Mouse (Mus musculus): ENCODE measurements around the gene Gm20696. TPM values are rescaled to one million over a fixed set of nuclear protein-coding genes. Genes with fewer than 3 reads are reported as not detected.

Gene Gm20696
- polyA plus RNA-seq, 1 experiment = 5.7 TPM

DNA sequence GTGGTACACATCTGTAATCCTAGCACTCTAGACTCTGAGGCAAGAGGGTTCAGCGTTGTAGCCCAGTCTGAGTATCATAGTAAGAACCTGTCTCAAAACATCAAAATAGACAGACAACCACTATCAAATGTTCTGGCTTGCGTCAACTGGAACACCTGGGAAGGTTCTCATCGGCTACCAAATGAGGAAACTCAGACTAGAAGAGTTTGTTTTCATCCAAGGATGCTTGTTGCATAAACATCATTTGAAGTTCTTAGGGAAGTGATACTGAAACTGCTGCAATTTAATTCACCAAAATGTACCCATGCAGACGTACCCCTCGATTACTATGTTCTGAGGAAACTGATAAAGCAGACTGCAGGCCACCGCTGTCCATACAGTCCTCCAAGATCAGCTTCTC lies 366.4 kb downstream of the Gm20696 start:
- 54% methylated on average over 6 of the region's 6 CpGs for WGBS
- Histone ChIP-seq H3K27ac (ENCODE audit: control insufficient read depth, insufficient read depth, low read depth, low read length, poor library complexity) (no peak overlapping the region; the same call in 1 of the 2 replicates), H3K4me1 (ENCODE audit: control insufficient read depth, insufficient read depth, low read length) (peaks cover 4% of the 10 kb centered on the region; the same call in 1 of the 2 replicates), H3K4me3 (replicated peaks; ENCODE audit: control insufficient read depth, low read depth, low read length) (no peak overlapping the region)
- TF ChIP-seq CTCF (IDR thresholded peaks at IDR 0.05; ENCODE audit: control insufficient read depth, insufficient read depth, low read length) = no peak
- no peak for TF ChIP-seq POLR2A (IDR thresholded peaks at IDR 0.05; ENCODE audit: borderline replicate concordance, control insufficient read depth, low read depth, low read length)

- Histone ChIP-seq H3K4me3 (replicated peaks; ENCODE audit: control insufficient read depth, low read depth, low read length) (no peak overlapping the region), H3K4me1 (ENCODE audit: control insufficient read depth, insufficient read depth, low read length) (peaks cover 6% of the 10 kb centered on the region; the same call in 1 of the 2 replicates), H3K27ac (ENCODE audit: control insufficient read depth, insufficient read depth, low read depth, low read length, poor library complexity) (no peak overlapping the region)
- 82% methylated on average over 14 of the region's 14 CpGs for WGBS
- TF ChIP-seq POLR2A (IDR thresholded peaks at IDR 0.05; ENCODE audit: borderline replicate concordance, control insufficient read depth, low read depth, low read length) = no peak
- no peak for TF ChIP-seq CTCF (IDR thresholded peaks at IDR 0.05; ENCODE audit: control insufficient read depth, insufficient read depth, low read length)
These were observed 367.4 kb downstream of the Gm20696 start for GRCm38 (mm10) chr6:99299196-99299595.

GRCm38 (mm10) chr6:99297535-99297934 lies 369.1 kb downstream of the Gm20696 start:
- peaks cover 5% of the 10 kb centered on the region; the same call in 1 of the 2 replicates for H3K4me1 ChIP-seq (ENCODE audit: control insufficient read depth, insufficient read depth, low read length)
- no peak for TF ChIP-seq CTCF (IDR thresholded peaks at IDR 0.05; ENCODE audit: control insufficient read depth, insufficient read depth, low read length)
- no peak for TF ChIP-seq POLR2A (IDR thresholded peaks at IDR 0.05; ENCODE audit: borderline replicate concordance, control insufficient read depth, low read depth, low read length)
- no peak overlapping the region for H3K27ac ChIP-seq (ENCODE audit: control insufficient read depth, insufficient read depth, low read depth, low read length, poor library complexity)
- 86% methylated on average over 5 of the region's 5 CpGs for WGBS
- H3K4me3 ChIP-seq (replicated peaks; ENCODE audit: control insufficient read depth, low read depth, low read length) = no peak overlapping the region

GRCm38 (mm10) chr6:99295495-99295894 lies 371.1 kb downstream of the Gm20696 start:
- Histone ChIP-seq H3K27ac (ENCODE audit: control insufficient read depth, insufficient read depth, low read depth, low read length, poor library complexity) (peak overlapping the region; percentile 42), H3K4me3 (replicated peaks; ENCODE audit: control insufficient read depth, low read depth, low read length) (no peak overlapping the region), H3K4me1 (ENCODE audit: control insufficient read depth, insufficient read depth, low read length) (peaks cover 4% of the 10 kb centered on the region; the same call in 1 of the 2 replicates)
- TF ChIP-seq POLR2A (IDR thresholded peaks at IDR 0.05; ENCODE audit: borderline replicate concordance, control insufficient read depth, low read depth, low read length) (no peak), CTCF (IDR thresholded peaks at IDR 0.05; ENCODE audit: control insufficient read depth, insufficient read depth, low read length) (no peak)
- whole genome bisulfite sequencing = 6% methylated on average over 8 of the region's 8 CpGs

DNA sequence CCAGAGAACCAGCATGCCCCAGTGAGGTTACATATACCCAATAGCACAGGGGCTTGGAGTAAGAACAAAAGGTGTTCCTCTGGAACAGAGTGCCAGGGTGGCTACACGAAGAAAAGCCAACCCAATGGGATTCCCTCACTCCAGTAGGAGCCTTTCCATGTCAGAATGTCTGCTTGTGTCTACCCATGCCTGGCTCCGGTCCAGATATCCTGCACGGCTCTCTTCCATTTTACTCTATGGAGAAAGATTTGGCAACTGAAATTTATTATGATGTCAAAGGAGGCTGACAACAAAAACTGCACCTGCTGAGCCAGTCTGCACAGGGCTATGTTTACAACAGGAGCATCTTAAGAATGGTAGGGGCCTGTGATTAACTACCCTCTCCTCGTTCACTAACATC lies 377.4 kb downstream of the Gm20696 start:
- Histone ChIP-seq H3K4me1 (ENCODE audit: control insufficient read depth, insufficient read depth, low read length) (peaks cover 6% of the 10 kb centered on the region), H3K4me3 (replicated peaks; ENCODE audit: control insufficient read depth, low read depth, low read length) (no peak overlapping the region), H3K27ac (ENCODE audit: control insufficient read depth, insufficient read depth, low read depth, low read length, poor library complexity) (no peak overlapping the region)
- TF ChIP-seq CTCF (IDR thresholded peaks at IDR 0.05; ENCODE audit: control insufficient read depth, insufficient read depth, low read length) = no peak
- no peak for TF ChIP-seq POLR2A (IDR thresholded peaks at IDR 0.05; ENCODE audit: borderline replicate concordance, control insufficient read depth, low read depth, low read length)
- WGBS = 82% methylated on average over 4 of the region's 4 CpGs

- H3K4me1 ChIP-seq (ENCODE audit: control insufficient read depth, insufficient read depth, low read length) = peaks cover 6% of the 10 kb centered on the region
- H3K4me3 ChIP-seq (replicated peaks; ENCODE audit: control insufficient read depth, low read depth, low read length) = no peak overlapping the region
- no peak overlapping the region for H3K27ac ChIP-seq (ENCODE audit: control insufficient read depth, insufficient read depth, low read depth, low read length, poor library complexity)
- TF ChIP-seq CTCF (IDR thresholded peaks at IDR 0.05; ENCODE audit: control insufficient read depth, insufficient read depth, low read length) (no peak), POLR2A (IDR thresholded peaks at IDR 0.05; ENCODE audit: borderline replicate concordance, control insufficient read depth, low read depth, low read length) (no peak)
- 53% methylated on average over 3 of the region's 3 CpGs for WGBS
These were observed 381.6 kb downstream of the Gm20696 start for GRCm38 (mm10) chr6:99285026-99285425.

GRCm38 (mm10) chr6:99284019-99284418 lies 382.6 kb downstream of the Gm20696 start:
- no peak overlapping the region for H3K4me3 ChIP-seq (replicated peaks; ENCODE audit: control insufficient read depth, low read depth, low read length)
- 26% methylated on average over 4 of the region's 4 CpGs for WGBS
- no peak for TF ChIP-seq CTCF (IDR thresholded peaks at IDR 0.05; ENCODE audit: control insufficient read depth, insufficient read depth, low read length)
- peaks cover 6% of the 10 kb centered on the region for H3K4me1 ChIP-seq (ENCODE audit: control insufficient read depth, insufficient read depth, low read length)
- H3K27ac ChIP-seq (ENCODE audit: control insufficient read depth, insufficient read depth, low read depth, low read length, poor library complexity) = no peak overlapping the region

DNA sequence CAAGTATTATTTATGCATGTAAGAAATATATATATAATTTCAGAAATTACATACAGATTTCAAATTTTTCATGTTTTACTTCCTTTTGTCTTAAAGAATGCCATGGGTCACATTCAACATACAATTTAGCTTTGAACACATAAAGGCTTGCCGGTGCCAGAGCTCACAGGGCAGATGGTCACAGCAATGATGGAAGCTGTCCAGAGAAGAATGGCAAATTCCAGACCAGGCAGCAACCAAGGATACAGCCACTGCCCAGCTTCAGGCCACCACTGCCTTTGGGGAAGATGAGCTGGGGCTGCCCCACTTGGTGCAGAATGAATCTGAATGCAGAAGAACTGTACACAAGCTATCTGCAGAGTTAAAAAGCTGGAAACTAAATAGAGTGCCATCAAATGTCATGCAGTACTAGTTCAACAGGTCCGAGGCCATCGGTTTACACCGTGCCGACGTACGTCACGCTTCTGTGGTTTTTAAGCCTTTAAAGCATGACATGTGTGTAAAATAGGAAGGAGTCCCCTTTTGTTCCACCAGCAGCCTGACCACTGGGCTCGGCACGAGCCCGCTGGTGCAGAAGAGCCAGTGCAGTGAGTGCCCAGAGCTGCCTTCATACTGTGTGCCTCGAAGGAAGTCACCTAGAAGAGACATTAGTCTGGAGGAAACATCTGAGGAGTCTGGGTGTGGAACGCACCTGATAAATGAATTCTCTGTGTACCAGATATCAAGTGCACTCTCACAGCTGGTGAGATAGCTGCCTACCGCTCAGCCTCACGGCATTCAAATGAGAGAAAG lies 383.5 kb downstream of the Gm20696 start:
- WGBS = 29% methylated on average over 15 of the region's 15 CpGs
- H3K4me3 ChIP-seq (replicated peaks; ENCODE audit: control insufficient read depth, low read depth, low read length) = no peak overlapping the region
- no peak for TF ChIP-seq POLR2A (IDR thresholded peaks at IDR 0.05; ENCODE audit: borderline replicate concordance, control insufficient read depth, low read depth, low read length)
- no peak for TF ChIP-seq CTCF (IDR thresholded peaks at IDR 0.05; ENCODE audit: control insufficient read depth, insufficient read depth, low read length)
- no peak overlapping the region for H3K27ac ChIP-seq (ENCODE audit: control insufficient read depth, insufficient read depth, low read depth, low read length, poor library complexity)
- peaks cover 6% of the 10 kb centered on the region for H3K4me1 ChIP-seq (ENCODE audit: control insufficient read depth, insufficient read depth, low read length)
